Mouse (Mus musculus) A20 (cell line): ENCODE measurements around the gene Wdr4.
A peak's percentile ranks its signal among the peaks of the same experiment; 100 is the strongest.
"Not testable (repeated sequence)": the region's sequence is repeated elsewhere in the genome, so short reads cannot be mapped to it uniquely, and the experiment has no call there.

ENCODE experiments used
- DNase-seq: peaks from one replicate; pipeline ENCODE4 v3.0.0-alpha.2; 2011; ENCODE audit warnings: low read depth, low spot score

Wdr4 gene

GRCm38 (mm10) chr17:31519946-31520838 is at the start of gene Wdr4, which contains the start of gene Ndufv3:
Gene Wdr4 (minus strand): TSS chr17:31519980.
Gene Ndufv3 (plus strand): TSS chr17:31520115.
- peak; percentile 100 for DNase-seq

- DNase-seq, result no peak
Observed at GRCm38 (mm10) chr17:31566276-31566675, 46.5 kb upstream of the Wdr4 start.

DNA sequence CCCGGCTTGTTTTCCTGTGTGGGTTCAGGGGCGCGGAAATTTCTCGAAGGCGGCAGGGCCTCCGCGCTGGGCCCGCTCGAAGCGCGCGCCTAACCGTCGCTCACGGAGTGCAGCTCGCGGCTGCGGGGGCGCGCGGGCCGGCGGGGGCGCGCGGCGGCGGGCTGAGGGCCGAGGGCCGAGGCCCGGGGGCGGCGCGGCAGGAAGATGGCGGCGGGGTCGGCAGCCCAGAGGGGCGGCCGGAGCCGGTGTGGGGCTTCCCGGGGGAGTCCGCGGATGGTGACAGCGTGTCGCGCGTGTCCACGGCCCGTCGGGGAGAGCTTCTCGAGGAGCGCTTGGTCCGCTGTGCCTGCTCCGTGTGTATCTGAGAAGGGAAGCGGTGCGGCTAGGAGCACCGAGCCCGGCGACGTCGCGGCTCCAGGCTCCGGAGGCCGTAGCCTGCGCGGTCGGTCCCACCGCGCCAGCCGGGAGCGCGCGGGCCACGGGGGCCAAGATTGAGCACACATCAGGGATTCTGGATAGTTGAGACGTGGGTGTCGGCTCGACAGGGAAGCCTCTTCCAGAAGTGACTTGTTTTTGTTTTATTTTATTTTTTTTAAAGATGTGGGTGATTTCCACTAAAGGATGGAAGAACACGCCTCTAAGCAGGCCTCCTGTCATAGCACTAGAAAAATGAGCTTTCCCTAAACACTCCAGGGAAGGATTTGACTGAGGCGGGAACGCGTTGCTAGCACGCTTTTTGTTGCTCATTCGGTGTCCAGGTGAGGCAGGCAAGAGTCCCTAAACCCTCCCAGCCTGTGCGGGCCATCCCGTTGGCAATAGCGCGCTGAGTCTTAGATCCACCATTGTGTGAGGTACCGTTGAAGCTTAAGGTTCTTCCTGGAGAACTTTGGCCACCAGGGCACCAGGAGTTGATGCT is 45.6 kb upstream of the Wdr4 start:
- DNase-seq, result peak; percentile 70

GRCm38 (mm10) chr17:31564858-31565140 is 45.0 kb upstream of the Wdr4 start:
- DNase-seq, result no peak

GRCm38 (mm10) chr17:31564015-31564857 is 44.5 kb upstream of the Wdr4 start, which contains the start of gene Pknox1:
Gene Pknox1 (plus strand): TSS chr17:31564734.
- DNase-seq, result peak; percentile 100

DNA sequence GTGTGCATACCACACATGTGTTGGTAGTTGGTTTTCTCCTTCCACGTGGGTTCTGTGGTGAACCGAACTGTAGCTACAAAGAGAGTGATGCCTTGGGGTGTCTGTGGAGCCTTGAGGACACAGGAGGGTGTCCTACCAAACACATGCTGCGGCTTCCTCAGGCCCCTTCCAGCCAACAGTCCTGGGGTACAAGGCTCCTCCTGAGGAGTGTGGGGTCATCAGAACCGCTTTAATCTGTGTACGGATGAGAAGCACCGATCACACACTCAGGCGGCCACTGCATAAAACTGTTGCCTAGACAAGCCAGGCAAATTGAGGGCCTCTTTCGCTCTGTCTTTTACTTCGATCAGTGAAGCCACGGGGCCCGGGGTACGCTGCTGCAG is 43.8 kb upstream of the Wdr4 start:
- DNase-seq, result no peak

DNA sequence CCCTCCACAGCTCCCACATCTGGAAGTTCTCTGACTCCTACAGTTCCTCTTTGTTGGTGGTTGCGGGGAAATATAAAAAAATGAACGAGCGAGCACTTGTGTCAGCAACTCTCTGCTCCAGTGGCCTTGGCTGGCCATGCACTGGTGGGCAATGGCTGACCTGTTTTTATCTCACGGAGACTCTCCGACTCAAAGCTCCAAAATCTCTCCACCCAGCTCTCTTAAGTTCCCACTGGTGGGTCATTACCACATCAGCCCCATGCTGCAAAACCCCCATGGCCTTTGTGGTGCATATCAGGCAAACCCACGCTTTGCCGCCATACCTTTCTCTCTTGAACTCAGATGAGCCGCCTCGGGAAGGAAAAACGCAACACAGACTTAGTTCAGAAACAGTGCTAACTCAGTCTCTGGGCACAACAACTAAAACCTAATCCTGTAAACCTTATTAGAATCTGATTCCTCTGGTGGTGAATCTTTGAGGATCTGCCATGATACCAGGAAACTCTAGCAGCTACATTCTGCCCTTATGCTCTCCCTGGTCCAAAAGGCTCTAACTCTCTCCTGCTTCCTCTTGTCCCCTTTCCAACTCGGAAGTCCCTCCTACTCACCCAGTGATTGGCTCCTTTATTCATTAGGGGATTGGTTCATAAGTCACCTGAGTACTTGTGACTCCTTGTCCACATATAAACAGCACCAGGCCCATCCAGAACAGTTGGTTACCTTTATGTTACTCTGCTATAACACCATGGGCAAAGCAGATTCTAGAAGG is 39.4 kb upstream of the Wdr4 start:
- DNase-seq, result no peak

DNA sequence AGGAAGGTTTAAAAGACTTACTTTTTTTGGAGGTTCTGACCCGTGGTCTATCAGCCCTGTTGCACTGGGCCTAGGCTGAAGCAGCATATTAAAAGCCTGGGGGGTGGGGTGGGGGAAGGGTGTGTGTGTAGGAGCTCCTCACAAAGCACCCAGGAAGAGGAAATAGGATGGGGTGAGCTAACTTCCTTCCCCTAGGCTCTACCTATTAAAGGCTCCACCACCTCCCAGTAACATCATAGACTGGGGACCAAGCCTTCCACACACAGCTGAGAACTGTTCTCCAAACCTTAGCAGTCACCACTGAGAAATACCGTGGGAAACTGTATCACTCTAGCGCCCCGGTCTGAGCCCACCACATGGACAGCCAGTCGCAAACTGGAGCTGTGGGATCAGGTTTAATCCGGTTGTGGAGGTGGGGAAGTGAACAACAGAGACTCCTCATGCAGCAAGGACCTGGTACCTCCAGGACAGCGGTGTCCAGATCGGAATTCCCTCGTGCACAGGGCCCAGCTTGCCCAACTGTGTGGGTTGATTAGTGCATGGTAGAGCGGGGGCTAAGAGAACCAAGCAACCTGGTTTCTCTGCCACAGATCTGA is 38.3 kb upstream of the Wdr4 start:
- no peak for DNase-seq

- DNase-seq, result no peak
Observed at GRCm38 (mm10) chr17:31557124-31557880, 37.5 kb upstream of the Wdr4 start.

DNA sequence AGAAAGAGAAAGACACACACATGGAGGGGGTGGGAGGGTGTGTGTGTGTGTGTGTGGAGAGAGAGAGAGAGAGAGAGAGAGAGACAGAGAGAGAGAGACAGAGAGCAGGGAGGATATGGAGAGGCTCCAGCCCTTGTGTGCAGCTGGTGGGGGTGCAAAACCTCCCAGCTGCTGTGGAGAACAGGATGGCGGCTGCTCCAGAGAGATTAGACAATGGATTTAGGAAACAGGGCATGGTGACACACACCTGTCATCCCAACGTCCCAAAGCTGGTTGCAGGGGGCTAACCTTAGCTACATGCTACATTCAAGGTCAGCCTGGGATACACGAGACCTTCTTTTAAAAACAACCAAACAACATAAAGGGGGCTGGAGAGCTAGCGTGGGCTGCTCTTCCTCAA is 36.5 kb upstream of the Wdr4 start:
- no peak for DNase-seq

DNA sequence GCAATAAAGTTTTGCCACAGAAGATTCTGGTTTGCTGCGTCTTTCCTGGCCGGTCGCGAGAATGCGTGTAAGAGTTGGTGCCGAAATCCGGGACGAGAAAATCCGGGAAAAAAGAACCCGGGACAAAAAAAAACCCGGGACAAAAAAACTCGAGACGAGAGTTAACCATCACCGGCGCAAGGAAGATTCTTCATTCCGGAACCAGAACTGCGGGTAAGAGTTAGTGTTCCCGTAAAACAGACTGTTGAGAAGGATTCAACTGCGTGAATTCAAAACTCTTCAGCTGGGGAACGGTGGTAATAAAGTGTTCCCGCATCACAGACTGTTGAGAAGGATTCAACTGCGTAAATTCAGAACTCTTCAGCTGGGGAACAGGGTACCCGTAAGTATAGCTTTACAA is 32.8 kb upstream of the Wdr4 start:
- DNase-seq, result not testable (repeated sequence)

DNA sequence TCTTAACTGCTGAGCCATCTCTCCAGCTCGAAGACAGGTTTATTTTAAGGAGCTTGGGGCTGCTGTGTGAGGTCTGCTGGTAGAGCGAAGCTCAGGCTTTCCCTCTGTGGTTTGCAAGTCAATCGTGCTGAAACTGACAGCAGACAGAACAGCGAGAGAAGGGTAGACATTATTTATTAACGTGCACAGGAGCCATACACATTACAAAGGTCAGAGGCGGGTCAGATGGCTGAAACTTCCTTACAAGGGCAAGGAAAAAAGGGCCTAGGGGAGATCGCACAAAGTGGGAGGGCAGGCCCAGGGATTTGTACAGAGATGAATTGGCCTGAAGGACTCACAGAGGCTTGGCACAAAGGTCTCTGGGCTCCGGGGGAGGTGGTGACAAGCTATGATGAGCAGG is 29.6 kb upstream of the Wdr4 start:
- no peak for DNase-seq

DNA sequence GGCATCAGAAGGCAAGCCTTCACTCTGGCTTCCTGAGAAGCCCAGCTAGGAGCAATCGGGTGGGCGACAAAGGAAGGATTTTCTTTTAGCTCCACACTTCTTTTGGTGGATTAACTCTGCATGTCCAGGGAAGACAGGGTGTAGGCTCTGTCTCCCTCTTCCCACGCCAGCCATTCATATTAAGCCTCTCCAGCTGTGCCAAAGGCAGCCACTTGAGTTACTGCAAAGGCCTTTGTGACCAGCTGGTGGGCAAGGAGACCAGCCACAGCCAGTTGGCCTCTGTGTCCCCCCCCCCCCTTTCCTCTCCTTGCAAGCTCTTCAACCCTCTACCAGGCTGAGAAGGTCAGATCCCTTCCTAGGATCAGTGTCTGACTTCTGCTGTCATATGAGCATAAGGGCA is 28.2 kb upstream of the Wdr4 start:
- no peak for DNase-seq

GRCm38 (mm10) chr17:31546444-31547196 is 26.8 kb upstream of the Wdr4 start:
- DNase-seq, result no peak

GRCm38 (mm10) chr17:31543574-31543973 is 23.8 kb upstream of the Wdr4 start:
- DNase-seq, result no peak

DNA sequence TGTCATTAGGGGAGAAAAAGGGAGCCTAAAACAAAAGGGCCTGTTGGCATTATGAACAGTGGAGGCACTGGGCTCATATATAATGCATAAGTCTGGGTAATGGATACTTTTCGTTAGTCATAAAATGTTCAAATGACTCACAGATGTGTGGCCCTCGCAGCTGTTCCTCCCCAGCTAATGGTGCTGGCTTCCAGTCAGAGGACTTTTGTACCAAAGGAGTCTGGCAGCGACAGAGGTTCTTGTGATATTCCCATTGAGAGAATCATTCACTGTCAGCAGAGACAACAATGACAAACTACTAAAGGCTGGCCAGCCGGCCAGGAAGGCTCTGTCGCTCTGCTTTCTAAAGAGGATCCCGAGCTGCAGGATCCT is 21.7 kb upstream of the Wdr4 start:
- no peak for DNase-seq

DNA sequence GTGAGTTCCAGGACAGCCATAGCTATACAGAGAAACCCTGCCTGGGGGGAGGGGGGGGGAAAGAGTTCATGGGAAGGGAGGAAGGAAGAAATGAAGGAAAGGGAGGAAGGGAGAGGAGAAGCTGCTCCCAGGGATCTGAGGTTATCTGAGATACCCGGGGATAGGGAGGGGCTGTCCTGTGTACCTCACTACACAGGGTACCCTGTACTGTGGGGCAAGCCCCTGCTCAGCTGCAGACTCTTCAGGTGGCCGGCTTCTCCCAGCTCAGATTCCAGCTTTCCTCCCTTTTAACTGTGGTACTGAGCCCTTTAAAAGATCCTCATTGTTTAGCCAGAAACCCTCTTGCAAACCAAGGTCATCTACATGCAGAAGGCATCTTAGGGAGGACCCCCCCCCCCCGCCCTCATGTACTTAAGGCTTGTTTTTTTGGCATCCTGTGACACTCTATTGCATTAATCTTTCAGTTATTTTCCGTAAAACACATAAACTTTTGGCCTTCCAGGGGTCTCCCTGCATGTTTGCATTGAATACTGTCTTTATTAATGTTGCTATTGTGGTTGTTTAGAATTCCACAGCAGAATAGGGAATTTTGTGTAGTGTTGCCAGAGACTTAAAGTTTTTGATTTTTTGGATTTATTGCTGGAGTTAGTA is 21.2 kb upstream of the Wdr4 start:
- no peak for DNase-seq

- DNase-seq, result no peak
Observed at GRCm38 (mm10) chr17:31540101-31540500, 20.3 kb upstream of the Wdr4 start.
